Mouse (Mus musculus) hindbrain, embryonic 10.5 days (tissue): ENCODE measurements at regions not wholly inside any gene's neighbourhood (a gene's known extent, or its start where the extent isn't known, plus 50 kb on each side); places are given as distances from the start of the nearest gene placed in this dataset.

ENCODE experiments used
- DNase-seq: peaks from one replicate; pipeline ENCODE4 v3.0.0-alpha.2; 2017; ENCODE audit warnings: low spot score
- H3K27ac ChIP-seq: fragments of 300-500 bp; sonication (generic); 2 replicates; pipeline ENCODE4 v1.5.1; 2016; ENCODE audit warnings: mild to moderate bottlenecking, moderate library complexity
- H3K27me3 ChIP-seq: fragments of 300-500 bp; sonication (generic); 2 replicates; pipeline ENCODE4 v1.6.1; 2016; ENCODE audit warnings: mild to moderate bottlenecking; ENCODE audit not compliant: poor library complexity, insufficient read depth, severe bottlenecking
- H3K36me3 ChIP-seq: fragments of 300-500 bp; sonication (generic); 2 replicates; pipeline ENCODE4 v1.6.1; 2016; ENCODE audit warnings: mild to moderate bottlenecking, moderate library complexity
- H3K4me1 ChIP-seq: fragments of 300-500 bp; sonication (generic); replicated peaks from 2 replicates; pipeline ENCODE4 v1.6.1; 2016; ENCODE audit warnings: mild to moderate bottlenecking
- H3K4me3 ChIP-seq: fragments of 300-500 bp; sonication (generic); 2 replicates; pipeline ENCODE4 v1.5.1; 2016; ENCODE audit warnings: mild to moderate bottlenecking, moderate library complexity
- H3K9me3 ChIP-seq: fragments of 300-500 bp; sonication (generic); 2 replicates; pipeline ENCODE4 v1.6.1; 2016; ENCODE audit warnings: mild to moderate bottlenecking, moderate library complexity
- WGBS: fragments of 180-500 bp; shearing (Covaris S2); methylation state at CpG from one replicate; pipeline ENCODE4 v1.1.7; 2016; 5-methylcytosine and 5-hydroxymethylcytosine counted together

DNA sequence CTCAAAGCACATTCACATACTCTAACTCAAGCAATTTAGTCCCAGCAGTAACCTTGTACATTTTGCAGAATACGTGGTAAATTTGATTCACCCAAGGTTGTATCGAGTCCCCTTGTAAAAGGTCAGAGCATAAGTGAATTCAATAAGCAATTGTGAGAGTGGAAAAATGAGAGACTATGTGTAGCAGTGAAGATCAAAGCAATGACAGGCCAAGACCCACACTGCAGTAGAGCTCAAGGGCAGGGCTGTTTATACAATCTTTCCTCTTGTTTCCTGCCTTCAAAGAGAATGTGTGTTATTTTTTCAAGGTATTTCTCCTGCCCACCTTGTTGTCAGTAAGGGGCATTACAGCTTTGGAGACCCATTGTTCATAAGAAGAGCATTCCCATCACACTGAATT, 311.4 kb upstream of the Cblb start:
- no peaks in the 10 kb centered on the region for H3K27me3 ChIP-seq
- no peaks in the 10 kb centered on the region for H3K4me1 ChIP-seq
- H3K9me3 ChIP-seq, result no peaks in the 10 kb centered on the region
- DNase-seq, result no peak
- no peak overlapping the region for H3K27ac ChIP-seq
- WGBS, result 80% methylated on average over 2 of the region's 2 CpGs
- no peak overlapping the region for H3K4me3 ChIP-seq
- no peaks in the 10 kb centered on the region for H3K36me3 ChIP-seq

DNA sequence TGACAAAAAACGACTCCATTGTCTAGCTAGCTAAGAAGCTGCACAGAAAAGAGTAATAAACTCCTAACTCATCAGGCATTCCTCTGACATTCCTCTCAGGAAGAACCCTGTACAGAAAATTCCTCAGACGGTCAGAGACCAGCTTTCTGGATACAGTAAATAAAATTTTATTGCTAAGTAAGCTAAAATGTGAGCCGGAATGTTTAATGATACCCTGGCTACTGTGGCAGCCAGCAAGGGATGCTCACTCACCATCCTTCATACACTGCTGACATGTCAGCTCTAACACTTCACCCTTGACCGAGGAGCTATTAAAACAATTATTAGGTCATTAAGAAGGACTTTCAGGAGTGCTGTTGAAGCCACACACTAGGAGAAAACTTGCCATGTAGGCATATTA, 308.3 kb upstream of the Cblb start:
- DNase-seq, result no peak
- Histone ChIP-seq H3K27me3 (no peaks in the 10 kb centered on the region), H3K4me3 (no peak overlapping the region)

GRCm38 (mm10) chr16:51741875-51742274, 289.1 kb upstream of the Cblb start:
- Histone ChIP-seq H3K27me3 (no peaks in the 10 kb centered on the region), H3K4me1 (no peaks in the 10 kb centered on the region), H3K27ac (no peak overlapping the region), H3K9me3 (no peaks in the 10 kb centered on the region), H3K4me3 (no peak overlapping the region), H3K36me3 (no peaks in the 10 kb centered on the region)
- WGBS, result 93% methylated on average over 2 of the region's 2 CpGs
- no peak for DNase-seq

More for the DNA sequence above, 308.3 kb upstream of the Cblb start:
- Histone ChIP-seq H3K27ac (no peak overlapping the region), H3K36me3 (no peaks in the 10 kb centered on the region), H3K4me1 (no peaks in the 10 kb centered on the region), H3K9me3 (no peaks in the 10 kb centered on the region)
- WGBS, result 75% methylated on average over 4 of the region's 4 CpGs

DNA sequence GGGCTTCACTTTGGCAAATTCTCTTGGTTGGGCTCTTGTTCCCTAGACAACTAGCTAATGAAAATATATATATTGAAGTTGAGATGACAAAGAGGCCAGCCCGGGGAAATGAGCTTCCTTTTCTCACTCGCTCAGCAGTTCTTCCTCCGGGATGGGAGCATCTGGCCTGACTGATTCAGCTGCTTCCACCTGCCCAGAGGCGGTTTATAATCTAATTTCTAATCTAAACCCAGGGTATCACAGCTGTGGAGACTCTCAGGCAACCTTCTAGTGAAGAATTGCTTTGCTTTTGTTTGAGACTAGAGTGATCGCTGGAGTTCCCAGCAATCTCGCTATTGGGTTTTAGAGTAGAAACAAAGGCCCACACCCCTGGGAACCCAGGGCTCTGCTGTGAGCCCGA, 279.1 kb upstream of the Cblb start:
- H3K36me3 ChIP-seq, result no peaks in the 10 kb centered on the region
- peak; percentile 62 for DNase-seq
- H3K4me1 ChIP-seq, result peaks cover 8% of the 10 kb centered on the region; the same call in 1 of the 2 replicates
- H3K4me3 ChIP-seq, result no peak overlapping the region
- H3K27me3 ChIP-seq, result no peaks in the 10 kb centered on the region
- no peaks in the 10 kb centered on the region for H3K9me3 ChIP-seq
- WGBS, result 22% methylated on average over 7 of the region's 7 CpGs
- H3K27ac ChIP-seq, result peak overlapping the region; percentile 77

- Histone ChIP-seq H3K9me3 (no peaks in the 10 kb centered on the region), H3K4me3 (no peak overlapping the region), H3K27ac (peak overlapping the region; percentile 16; the same call in 1 of the 2 replicates), H3K36me3 (no peaks in the 10 kb centered on the region), H3K27me3 (no peaks in the 10 kb centered on the region), H3K4me1 (no peaks in the 10 kb centered on the region)
- peak; percentile 9 for DNase-seq
- 56% methylated on average over 9 of the region's 9 CpGs for WGBS
Observed at GRCm38 (mm10) chr16:51758361-51759227, 272.4 kb upstream of the Cblb start.

- Histone ChIP-seq H3K4me3 (no peak overlapping the region), H3K9me3 (no peaks in the 10 kb centered on the region), H3K27me3 (no peaks in the 10 kb centered on the region), H3K36me3 (no peaks in the 10 kb centered on the region), H3K4me1 (no peaks in the 10 kb centered on the region), H3K27ac (peak overlapping the region; percentile 16; the same call in 1 of the 2 replicates)
- WGBS, result 50% methylated on average over 4 of the region's 4 CpGs
- DNase-seq, result no peak
Observed at GRCm38 (mm10) chr16:51759228-51759647, 271.8 kb upstream of the Cblb start.

DNA sequence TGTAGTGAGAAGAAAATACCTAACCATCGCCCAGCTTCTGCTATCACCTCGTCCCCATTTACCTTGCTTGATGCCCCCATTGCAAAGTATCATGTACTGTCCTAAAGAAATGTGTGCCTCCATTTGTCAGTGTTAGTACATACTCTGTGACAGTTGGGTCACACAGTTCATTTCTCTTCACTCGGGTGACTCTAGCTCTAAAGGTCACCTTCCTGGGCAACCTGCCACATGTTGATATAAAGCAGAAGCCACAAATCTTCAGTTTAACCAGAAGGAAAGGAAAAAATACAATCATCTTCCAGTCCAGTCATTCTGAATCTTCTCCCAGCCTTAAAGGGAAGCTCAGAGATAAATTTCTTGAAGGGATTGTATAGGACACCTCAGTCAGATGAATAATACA, 263.5 kb upstream of the Cblb start:
- no peak overlapping the region for H3K27ac ChIP-seq
- H3K4me3 ChIP-seq, result no peak overlapping the region
- no peak for DNase-seq
- no peaks in the 10 kb centered on the region for H3K4me1 ChIP-seq
- H3K27me3 ChIP-seq, result no peaks in the 10 kb centered on the region
- H3K36me3 ChIP-seq, result no peaks in the 10 kb centered on the region
- WGBS, result 84% methylated on average over 3 of the region's 3 CpGs
- H3K9me3 ChIP-seq, result no peaks in the 10 kb centered on the region

DNA sequence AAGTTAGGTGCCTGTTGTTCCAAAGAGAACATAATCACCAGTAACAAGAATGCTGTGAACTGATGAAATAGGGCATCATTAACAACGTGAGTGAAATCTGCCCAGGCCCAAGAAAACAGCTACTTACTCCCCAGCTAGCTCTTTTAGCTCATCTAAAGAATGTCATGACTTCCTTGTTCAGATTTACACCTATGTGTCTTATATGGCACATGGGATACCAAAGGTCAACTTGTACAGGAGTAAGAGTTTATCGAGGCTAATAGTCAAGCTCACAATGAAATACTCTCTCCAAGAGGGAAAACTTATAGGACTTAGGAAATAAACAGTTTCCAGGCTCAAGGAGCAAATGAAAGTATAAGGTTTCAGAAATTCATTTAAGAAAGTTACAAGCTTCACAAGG, 252.1 kb upstream of the Cblb start:
- H3K9me3 ChIP-seq, result no peaks in the 10 kb centered on the region
- no peak overlapping the region for H3K4me3 ChIP-seq
- no peak for DNase-seq
- 88% methylated on average over 2 of the region's 2 CpGs for WGBS
- H3K27me3 ChIP-seq, result no peaks in the 10 kb centered on the region
- H3K27ac ChIP-seq, result no peak overlapping the region
- no peaks in the 10 kb centered on the region for H3K36me3 ChIP-seq
- no peaks in the 10 kb centered on the region for H3K4me1 ChIP-seq

GRCm38 (mm10) chr16:51795003-51795402, 236.0 kb upstream of the Cblb start:
- no peak overlapping the region for H3K27ac ChIP-seq
- WGBS, result 93% methylated on average over 3 of the region's 3 CpGs

DNA sequence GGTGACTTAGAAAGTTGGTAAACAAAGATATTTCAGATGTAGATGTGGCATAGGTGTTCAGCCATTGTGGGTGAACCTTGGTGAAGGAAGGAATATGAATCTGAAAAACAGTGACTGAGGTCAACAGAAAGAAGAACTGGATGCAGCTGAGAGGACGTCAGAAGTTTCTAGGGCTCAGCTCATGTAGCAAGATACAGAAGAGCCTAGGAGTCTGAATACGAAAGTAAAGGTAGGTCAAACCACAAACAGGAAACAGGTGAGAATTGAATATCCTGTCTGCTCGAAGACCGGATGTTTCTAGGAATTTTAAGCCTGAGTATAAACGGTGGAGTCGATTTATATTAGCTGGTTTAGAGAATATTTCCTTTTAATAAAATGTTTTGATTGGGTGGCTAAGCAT, 223.7 kb upstream of the Cblb start:
- no peak for DNase-seq
- Histone ChIP-seq H3K27me3 (no peaks in the 10 kb centered on the region), H3K36me3 (no peaks in the 10 kb centered on the region), H3K27ac (no peak overlapping the region), H3K4me1 (no peaks in the 10 kb centered on the region), H3K4me3 (no peak overlapping the region), H3K9me3 (no peaks in the 10 kb centered on the region)
- WGBS, result 89% methylated on average over 6 of the region's 6 CpGs

More at GRCm38 (mm10) chr16:51795003-51795402, 236.0 kb upstream of the Cblb start:
- DNase-seq, result no peak
- no peaks in the 10 kb centered on the region for H3K36me3 ChIP-seq
- H3K4me1 ChIP-seq, result no peaks in the 10 kb centered on the region
- H3K9me3 ChIP-seq, result no peaks in the 10 kb centered on the region
- H3K4me3 ChIP-seq, result no peak overlapping the region
- no peaks in the 10 kb centered on the region for H3K27me3 ChIP-seq

DNA sequence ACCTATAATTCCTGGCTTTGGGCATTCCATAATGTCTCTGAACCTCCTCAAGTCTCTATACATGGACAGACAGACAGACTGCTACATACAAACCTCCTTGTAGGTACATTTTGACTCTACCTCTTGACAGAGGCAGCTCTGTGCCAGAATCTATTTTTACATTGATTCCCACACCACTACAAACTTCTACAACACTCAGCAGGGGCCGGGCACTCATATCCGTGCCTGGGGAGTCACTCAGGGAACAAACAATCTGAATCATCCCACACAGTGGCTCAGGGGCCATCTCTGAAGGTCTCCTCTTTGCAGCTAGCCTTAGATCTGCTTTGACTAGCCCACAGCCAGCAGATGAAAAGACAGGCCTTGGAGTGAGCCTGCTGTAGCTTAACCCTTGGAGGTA, 221.9 kb upstream of the Cblb start:
- Histone ChIP-seq H3K27me3 (no peaks in the 10 kb centered on the region), H3K4me1 (no peaks in the 10 kb centered on the region), H3K36me3 (no peaks in the 10 kb centered on the region), H3K4me3 (no peak overlapping the region), H3K27ac (no peak overlapping the region), H3K9me3 (no peaks in the 10 kb centered on the region)
- DNase-seq, result no peak
- WGBS, result 87% methylated on average over 2 of the region's 2 CpGs

GRCm38 (mm10) chr16:51811073-51811472, 220.0 kb upstream of the Cblb start:
- no peak overlapping the region for H3K4me3 ChIP-seq
- H3K36me3 ChIP-seq, result no peaks in the 10 kb centered on the region
- WGBS, result 91% methylated on average over 1 of the region's 1 CpGs
- no peak for DNase-seq
- H3K27me3 ChIP-seq, result no peaks in the 10 kb centered on the region
- H3K9me3 ChIP-seq, result no peaks in the 10 kb centered on the region
- H3K27ac ChIP-seq, result no peak overlapping the region
- no peaks in the 10 kb centered on the region for H3K4me1 ChIP-seq

GRCm38 (mm10) chr16:51842770-51843169, 188.3 kb upstream of the Cblb start:
- Histone ChIP-seq H3K27ac (no peak overlapping the region), H3K27me3 (no peaks in the 10 kb centered on the region), H3K4me1 (no peaks in the 10 kb centered on the region), H3K4me3 (no peak overlapping the region), H3K9me3 (no peaks in the 10 kb centered on the region), H3K36me3 (no peaks in the 10 kb centered on the region)
- DNase-seq, result peak; percentile 18
- 70% methylated on average over 3 of the region's 3 CpGs for WGBS
